Mouse (Mus musculus) cerebral cortex, adult 2 months (tissue): ENCODE data around the gene Vdr.

Experiments
- WGBS: fragments of 180-500 bp; shearing (Covaris S2); methylation state at CpG from one replicate; pipeline ENCODE4 v1.1.7; 2018; 5-methylcytosine and 5-hydroxymethylcytosine counted together

Vdr gene

DNA sequence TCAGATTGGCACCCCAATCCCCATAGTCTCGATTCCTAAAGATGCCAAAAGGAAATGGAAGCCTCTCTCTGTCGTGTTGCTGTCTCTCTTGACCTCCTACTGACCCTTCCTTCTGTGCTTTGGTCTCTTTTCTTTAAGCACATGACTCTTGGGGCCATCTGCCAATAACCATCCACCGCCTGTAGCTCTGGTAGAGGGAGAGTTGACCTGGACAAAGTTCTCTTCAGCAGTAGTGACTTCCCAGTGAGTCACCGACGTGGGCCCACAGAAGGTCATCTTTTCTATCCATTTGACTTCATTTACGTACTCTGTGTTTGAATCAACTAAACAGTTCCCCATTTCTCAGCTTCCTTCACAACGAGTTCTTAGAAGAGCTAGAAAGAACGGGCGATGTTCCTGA lies 30.0 kb downstream of the Vdr start:
- WGBS = 81% methylated on average over 9 of the region's 9 CpGs

DNA sequence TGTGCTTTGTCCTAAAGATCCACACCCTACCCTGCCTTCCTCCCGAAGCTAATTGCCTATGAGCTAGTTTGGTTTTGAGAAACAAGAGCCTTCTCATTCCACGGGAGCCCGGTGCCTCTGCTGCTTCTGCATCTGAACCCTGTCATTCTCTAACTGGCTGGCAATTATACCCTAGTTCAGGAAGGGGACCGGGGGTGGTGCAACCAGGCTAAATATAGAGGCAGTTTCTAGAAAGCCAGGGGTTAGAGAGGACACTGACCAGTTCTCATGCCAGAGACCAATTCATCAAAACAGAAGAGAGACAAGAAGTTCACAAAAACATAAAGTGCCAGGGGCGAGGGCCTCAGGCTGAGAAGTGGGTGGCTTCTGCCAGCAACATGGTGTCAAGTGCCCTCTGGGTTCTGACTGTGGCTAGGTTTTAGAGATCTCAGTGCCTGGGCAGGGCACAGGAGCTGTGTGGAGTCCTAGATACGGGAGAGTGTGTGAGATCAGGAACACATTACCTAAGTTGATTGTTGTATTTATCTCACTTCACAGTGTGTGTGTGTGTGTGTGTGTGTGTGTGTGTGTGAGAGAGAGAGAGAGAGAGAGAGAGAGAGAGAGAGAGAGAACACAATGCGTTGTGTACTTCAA lies 31.6 kb downstream of the Vdr start:
- 60% methylated on average over 7 of the region's 7 CpGs for WGBS

DNA sequence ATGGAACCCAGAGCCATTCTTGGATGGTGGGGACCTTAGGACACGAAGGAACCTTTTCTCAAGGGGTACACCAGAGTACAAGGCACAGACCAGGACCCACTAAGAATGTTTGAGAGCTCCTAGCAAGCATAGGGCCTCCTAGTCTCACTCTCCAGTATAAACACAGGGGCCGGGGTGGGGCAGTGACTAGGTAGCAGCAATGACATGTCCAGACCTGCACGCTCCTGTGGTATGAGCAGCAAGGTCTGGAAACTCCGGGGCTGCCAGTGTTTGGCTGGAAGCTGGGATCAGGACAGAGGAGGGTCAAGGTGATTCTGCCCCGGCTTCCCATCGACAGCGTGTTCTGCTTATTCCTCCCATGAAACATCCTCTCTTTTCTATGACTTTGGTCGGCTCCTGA lies 34.6 kb downstream of the Vdr start:
- 90% methylated on average over 8 of the region's 8 CpGs for WGBS

DNA sequence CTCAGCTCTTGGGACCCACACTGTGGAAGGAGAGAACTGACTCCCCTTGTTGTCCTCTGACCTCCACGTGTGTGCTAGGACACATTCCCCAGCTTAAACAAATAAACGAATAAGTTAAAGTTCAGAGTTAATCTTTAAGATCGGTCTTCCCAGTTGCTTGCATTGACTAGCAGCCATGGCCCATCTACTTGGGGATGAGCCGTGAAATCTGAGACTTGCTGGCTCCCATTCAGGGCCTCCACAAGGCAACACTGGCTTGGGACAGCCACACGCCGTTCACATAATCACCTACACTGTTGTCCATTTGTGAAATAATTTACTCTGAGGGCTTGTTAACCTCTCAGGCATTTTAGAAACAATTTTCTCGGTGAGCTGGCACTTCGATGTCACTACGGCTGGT lies 36.7 kb downstream of the Vdr start:
- WGBS = 87% methylated on average over 9 of the region's 9 CpGs

DNA sequence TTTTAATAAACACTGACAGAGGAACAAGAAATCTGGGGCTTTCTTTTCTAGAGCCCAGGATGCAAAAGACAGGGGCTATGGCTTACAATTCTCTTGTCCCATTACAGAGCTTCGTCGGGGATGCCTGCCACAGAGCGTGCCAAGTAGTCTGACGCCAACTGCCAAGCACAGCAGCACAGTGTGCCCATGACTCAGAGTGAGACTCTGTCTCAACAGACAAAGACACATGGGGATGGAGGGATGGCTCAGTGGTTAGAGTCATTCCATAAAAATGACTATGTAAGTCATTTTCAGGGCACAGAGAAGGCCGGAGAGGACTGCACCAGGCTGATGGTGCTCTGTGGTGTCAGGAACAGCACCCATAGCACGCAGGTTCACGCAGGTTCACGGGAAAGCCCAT lies 38.3 kb downstream of the Vdr start:
- 73% methylated on average over 8 of the region's 8 CpGs for WGBS

DNA sequence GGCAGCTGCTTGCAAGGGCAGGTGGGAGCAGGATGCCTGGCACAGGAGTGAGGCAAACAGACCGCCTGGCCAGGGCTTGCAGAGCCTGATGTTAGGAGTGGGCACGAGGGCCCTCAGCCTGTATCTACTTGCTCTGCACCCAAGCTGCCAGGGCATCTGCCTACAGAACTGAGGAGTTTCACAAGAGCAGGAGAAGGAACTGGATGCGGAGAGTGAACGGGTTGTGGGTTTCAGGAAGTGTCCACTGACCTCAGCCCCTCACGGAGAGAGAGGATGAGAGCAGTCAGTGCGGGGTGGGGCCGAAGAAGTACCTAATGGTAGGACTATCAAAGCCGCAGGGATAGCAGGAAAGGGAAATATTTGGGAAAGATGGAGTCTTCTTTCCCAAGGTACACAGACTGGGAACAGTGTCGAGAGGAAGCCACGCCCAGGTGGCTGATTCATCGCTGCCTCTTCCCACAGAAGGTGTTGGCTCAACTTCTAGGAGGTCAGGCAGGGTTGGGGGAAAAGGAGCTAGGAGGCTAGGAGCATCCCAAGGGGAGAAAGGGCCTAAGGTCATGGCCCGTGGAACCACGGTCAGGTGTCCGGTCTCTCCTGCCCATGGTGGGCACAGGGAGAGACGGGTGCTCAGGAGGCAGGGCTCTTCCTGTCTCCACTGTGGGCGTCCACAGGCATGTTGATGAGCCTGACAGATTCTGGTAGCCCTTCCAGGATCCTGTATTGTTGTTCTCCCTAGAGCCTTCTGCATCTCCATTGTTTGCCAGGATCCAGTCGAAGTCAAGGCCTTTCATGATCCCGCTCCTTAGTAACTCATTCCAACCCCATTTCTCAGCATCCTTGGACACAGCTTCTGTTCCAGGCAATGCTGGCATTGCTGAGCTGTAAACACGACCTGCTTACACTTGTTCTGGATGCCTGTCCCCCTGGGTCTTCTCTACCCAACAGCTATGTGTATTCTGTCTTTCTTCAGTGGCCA lies 39.1 kb downstream of the Vdr start:
- WGBS = 75% methylated on average over 19 of the region's 19 CpGs

DNA sequence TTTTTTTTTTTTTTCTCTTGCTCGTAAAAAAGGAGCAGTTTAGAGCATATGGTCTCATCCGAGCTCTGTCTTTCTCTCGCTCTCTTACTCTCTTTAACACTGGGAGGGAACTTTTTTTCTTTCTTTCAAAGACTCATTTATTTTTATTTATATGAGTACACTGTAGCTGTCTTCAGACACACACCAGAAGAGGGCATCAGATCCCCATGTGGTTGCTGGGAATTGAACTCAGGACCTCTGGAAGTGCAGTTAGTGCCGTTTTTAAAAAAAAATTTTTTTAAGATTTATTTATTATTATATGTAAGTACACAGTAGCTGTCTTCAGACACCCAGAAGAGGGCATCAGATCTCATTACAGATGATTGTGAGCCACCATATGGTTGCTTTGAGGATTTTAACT lies 40.3 kb downstream of the Vdr start:
- 56% methylated on average over 4 of the region's 4 CpGs for WGBS

DNA sequence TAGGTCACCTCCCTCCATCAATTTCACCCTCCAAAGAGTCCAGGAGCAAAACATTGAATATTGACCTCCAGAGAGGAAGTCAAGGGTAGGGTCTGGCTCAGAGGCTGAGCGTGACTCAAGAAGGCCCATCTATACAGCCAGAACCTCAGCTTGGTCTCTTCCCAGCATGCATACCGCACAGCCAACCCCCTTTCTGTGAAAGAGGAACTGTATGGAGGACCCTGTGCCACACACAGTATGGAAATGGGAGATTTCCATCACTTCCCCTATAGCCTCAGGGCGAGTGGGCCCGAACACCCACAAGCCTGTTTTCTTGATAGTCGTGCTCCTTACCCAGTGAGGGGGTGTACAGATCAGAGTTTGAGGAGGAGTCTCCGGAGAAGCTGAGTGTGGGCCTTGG lies 41.4 kb downstream of the Vdr start:
- WGBS = 62% methylated on average over 6 of the region's 6 CpGs

DNA sequence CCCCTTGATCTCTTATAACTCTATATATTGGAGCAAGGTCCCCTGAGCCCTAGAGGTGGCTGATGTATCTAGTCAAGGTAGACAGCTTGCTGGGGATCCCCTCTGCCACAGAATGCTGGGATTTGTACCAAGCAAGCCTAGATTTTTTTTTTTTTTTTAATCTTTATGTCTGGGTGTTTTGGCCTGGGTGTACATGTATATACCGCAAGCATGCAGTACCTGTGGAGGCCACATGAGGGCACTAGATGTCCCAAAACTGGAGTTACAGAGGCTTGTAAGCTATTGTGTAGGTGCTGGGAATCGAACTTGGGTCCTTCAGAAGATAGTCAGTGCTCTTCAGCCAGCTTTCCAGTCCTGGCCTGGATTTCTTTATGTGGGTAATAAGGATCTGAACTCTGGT lies 44.4 kb downstream of the Vdr start:
- 98% methylated on average over 2 of the region's 2 CpGs for WGBS

DNA sequence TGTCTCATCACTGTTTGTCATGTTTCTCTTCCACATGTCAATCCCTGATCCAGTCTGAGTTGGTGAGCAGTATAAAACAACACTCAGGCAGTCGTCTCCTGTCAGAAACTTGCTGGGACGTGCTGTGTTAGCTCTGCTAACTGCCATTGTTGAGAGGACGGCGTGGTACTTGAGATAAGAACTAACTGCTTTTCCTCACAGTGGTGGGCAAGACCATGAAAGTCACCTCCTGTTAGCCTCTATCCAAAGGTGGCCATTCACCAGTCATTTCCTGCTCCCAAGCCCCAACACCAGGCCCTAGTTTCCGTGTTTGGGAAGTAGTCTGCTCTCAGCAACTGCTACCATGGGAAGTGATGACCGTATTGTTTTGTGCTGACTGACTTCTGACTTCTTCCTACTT lies 45.3 kb downstream of the Vdr start:
- WGBS = 73% methylated on average over 6 of the region's 6 CpGs

DNA sequence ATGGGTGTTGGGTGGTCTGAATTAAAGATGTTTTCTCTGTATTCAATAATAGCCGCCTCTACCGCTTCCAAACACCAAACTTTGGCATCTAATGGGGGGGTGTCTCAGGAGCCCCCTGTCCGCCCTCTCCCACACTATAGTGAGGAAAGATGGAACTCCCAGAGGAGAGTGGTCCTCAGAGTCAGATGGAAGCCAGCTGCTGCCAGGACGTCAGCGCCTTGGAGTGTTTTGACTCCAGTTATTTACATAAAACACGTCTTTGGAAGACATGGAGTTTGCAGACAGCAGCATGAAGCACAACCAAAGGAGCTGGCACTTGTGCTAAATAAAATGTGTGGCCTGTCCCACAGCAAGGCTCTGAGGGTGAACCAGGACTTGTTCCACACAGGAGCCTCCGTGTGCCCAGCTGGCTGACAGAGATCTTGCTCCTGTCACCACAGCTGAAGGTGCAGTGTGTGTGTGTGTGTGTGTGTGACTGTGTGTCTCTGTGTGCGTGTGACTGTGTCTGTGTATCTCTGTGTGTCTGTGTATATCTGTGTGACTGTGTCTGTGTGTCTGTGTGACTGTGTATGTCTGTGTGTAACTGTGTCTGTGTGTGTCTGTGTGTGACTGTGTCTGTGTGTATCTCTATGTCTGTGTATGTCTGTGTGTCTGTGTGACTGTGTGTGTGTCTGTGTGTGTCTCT lies 45.9 kb downstream of the Vdr start:
- 72% methylated on average over 8 of the region's 8 CpGs for WGBS

DNA sequence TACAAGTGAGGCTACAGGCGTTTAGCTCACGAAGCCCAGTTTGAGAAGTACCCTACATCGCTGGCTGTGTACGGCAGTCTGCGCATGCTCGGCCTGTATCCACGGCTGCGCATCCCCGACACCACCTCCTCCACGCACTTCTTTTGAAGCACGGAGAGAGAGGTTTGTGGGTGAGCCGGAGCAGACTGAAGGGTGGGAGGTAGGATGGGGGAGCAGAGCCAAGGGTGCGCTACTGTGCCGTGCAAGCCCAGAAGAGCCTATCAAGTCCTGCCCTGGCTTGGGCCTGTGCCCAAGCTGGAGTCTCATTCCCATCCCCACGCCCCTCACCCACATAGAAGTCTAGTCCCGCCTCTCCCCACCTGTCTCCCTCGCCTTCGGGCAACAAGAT lies 46.9 kb downstream of the Vdr start:
- WGBS = 52% methylated on average over 18 of the region's 18 CpGs

DNA sequence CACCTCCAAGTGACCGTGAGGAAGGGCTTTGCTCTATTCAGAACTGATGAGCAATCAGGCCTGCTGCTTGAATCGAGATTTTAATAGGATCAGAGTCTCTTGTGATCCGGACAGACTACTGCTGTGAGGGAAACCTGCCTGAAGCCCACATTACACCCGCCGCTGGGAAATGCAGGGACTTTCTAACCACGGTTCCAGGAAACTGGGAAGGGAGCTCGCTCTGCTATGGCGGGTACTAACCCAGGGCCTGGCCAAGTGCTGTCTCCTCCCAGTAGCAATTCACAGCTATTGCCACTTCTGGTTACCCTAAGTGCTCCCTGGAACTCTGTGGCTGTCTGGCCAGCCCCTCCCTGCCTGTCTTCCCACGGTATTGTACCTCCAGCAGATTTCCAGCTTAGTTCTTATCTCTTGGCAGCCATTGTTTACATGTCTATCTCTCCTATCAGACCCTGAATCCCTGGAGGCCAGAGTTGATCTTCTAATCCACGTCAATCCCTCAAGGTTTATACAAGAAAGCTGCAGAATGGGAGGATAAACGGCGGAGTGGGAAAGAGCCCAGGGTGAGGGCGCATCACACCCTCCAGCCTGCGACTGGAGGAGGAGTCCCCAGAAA lies 47.4 kb downstream of the Vdr start:
- 42% methylated on average over 14 of the region's 14 CpGs for WGBS

DNA sequence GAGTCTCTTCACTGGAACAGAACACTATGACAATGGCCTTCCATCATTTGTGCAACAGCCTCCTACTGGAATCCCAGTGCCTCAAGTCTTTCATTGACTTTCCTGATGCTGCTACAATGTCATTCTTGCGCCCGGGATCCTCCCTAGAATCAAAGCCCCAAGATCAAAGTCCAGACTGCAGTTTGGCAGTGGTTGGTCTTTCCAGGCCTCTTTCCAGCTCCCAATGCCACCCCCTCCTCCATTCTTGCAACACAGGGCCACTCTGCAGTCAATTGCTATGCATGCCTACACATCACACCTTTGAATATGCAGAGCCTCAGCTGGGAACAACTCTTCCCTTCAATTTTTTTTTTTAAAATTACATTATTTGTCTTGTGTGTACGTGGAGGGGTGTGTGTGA lies 50.1 kb downstream of the Vdr start:
- 70% methylated on average over 3 of the region's 3 CpGs for WGBS

DNA sequence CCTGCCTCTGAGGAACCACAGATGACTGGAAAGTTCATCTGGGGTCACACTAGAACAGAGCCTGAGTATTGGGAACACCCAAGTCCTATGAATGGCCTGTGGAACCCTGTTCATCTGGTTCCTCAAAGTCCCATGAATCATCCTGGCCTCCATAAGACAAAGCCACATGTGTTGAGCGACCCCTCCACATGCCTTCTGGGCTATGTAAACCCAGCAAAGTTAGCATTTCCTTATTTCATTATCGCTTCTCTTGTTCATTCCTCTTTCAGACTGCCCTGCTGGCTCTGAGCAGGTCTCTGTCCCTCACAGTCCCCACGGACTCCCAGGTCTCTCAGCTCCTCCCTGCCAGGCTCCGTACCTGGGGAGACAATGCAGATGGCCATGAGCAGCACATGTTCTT lies 52.0 kb downstream of the Vdr start:
- 87% methylated on average over 4 of the region's 4 CpGs for WGBS

DNA sequence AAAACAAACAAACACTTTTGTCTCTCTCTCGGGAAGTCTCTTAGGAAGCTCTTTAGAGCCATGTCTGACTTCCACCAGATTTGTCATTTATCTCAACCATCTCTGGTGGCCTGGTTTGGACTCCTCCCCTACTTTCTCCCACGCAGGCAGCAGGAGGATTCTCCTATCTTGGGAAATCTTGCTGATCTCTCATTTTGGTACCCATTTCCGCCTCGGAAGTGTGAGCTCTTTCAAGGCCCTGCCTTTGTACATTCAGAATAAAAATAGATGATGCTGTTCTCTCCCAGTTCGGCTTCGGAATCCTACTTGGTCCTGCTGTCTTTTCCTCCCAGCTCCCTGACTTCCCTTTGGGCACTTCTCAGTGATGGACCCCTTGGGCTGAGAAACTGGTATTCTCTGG lies 55.9 kb downstream of the Vdr start:
- WGBS = 29% methylated on average over 6 of the region's 6 CpGs

DNA sequence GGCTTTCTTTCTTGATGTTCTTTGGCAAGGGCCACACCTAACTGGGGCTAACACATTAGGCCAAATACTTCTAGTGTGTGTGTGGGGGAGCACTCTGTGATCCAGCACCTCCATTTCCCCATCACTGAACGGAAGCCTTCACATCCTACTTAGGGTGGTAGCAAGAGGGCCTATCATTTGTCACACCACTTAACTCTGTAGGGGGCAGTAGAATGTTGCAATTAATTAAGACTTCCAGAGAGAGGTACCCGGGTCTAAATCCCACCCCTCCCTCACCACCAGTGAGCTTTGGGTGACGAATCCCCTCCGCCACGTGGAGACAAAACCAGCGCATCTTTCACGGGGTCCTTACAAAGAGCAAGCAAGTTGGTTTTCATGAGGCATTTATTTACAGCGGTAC lies 56.4 kb downstream of the Vdr start:
- WGBS = 52% methylated on average over 8 of the region's 8 CpGs

DNA sequence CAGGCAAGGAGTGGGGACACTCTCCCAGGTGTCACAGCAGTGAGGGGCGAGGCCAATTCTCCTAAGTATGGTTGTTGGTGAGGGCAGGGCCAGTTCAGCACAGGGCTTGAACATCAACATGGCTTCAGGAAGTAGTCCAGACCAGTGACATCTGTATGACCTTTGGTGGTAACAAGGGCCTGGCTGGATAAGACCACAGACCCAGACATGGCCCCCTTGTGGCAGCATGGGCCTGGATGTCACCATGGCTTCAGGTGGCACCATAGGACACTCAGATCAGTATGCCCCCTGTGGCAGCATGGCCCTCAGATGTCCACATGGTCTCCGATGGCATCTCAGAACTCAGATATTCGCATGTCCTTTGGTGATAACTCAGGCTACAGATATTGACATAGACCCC lies 58.1 kb downstream of the Vdr start:
- 94% methylated on average over 3 of the region's 3 CpGs for WGBS

DNA sequence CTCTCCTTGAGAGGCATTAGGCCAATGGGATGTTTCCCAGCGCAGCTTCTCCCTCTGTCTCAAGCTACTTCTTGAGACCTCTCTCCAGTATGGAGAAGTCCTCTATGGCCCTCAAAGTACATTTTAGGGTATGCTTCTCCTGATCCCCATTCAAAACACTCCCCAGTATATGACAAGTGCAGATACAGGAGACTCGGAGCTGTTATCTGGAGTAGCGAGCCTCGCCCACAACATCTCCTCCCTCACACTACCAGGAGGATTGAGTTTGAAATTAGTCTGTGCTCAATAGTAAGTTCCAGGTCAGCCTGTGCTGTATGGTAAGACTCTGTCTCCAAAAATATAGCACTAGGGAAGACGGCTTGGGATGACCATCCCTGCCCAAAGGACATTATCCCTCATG lies 59.4 kb downstream of the Vdr start:
- 81% methylated on average over 5 of the region's 5 CpGs for WGBS

DNA sequence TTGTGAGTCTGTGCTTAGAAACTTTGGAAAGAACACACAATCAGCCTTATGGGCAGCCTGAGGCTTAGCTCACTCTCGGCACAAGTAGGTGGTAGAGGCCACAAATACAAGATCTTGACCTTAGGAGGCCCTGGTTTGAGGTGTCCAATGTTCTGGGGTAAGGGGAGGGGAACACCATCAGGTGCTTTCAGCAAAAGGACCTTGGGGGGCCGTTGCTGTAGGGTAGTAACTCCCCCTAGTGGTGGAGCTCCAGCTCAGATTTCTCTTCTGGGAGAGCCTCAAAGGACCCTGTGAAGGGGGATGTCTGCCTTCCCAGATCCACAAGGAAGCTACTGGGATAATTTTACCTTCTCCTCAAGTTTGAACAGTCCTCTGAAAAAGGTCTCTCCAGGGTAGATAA lies 60.0 kb downstream of the Vdr start:
- 28% methylated on average over 2 of the region's 2 CpGs for WGBS

DNA sequence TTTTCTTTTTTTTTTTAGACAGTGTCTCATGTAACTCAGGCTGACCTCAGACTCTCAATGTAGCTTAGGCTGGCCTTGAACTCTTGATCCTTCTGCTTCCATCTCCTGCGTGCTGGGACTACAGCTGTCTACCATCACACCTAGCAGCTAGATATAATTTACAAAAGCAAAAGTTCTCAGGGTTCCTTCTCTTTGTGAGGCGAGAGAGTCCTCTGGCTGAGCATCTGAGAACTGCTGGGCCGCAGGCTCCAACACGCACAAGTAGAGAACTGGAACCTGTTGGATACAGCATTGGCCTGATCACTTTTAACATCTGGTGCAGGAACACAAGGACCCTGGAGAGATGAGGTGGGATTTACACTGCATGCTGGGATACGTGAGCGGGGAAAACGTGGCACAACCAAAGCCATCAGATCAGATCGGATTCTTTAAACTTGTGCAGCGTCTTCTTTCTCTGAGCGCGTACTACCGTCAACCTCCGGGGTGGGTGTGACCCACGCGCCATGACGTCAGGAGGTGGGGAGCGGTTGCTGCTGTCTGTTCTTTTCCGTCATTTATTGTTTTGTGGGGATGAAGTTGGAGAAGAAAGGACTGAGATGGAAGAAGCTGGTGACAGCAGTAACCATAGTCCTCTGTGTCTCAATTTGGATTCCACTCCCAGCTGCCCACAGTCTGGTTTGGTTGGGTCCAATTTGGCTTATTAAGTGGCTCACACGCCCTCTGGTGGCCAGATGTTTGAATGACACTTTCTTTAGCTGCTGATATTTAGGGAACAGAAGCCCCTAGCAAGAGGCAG lies 61.1 kb downstream of the Vdr start:
- WGBS = 9% methylated on average over 19 of the region's 19 CpGs

DNA sequence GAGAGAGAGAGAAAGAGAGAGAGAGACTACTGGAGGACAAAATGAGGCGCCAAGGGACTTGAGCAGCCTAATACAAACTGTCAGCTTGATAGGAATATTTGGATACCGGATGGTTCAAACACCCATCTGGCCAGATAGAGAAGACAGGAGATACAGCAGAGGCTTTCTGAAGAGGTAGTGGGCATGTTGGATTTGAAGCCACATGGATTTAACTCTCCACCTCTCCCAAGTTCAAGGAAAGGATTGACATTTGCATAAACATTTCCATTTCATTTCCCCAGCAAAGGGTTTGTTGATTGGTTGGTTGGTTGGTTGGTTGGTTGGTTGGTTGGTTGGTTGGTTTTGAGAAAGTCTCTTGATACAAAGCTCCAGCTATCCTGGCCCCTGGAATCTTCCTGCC lies 62.6 kb downstream of the Vdr start:
- WGBS = 98% methylated on average over 2 of the region's 2 CpGs
